Mouse (Mus musculus): ENCODE data around the gene Fam124a. TPM values are rescaled to one million over a fixed set of nuclear protein-coding genes. Genes with fewer than 3 reads are reported as not detected.
A peak's percentile ranks its signal among the peaks of the same experiment; 100 is the strongest.

Fam124a gene
- total RNA-seq (2012; rRNA removed): 1.7 and 2.5 TPM in 2 replicates

- H3K4me1 ChIP-seq (ENCODE audit: control insufficient read depth in 2 of 2, insufficient read depth in 2 of 2, low read length in 2 of 2, poor library complexity in 1 of 2): peaks cover 2 to 3% of the 10 kb centered on the region in 2 experiments; a peak in 1 of 4 replicates
- peak within 1 kb of the TSS; percentile 67 for H3K9ac ChIP-seq (ENCODE audit: insufficient read depth, low read depth, low read length, poor library complexity, severe bottlenecking)
- H3K4me3 ChIP-seq (ENCODE audit: insufficient read depth in 1 of 2, low read depth in 1 of 2, low read length in 2 of 2, poor library complexity in 1 of 2, severe bottlenecking in 1 of 2): peak within 1 kb of the TSS; percentile 70 to 78
- TF ChIP-seq ZC3H11A (IDR thresholded peaks at IDR 0.05; ENCODE audit: borderline replicate concordance, low read depth, low read length) (no peak), CHD2 (IDR thresholded peaks at IDR 0.05; ENCODE audit: low read depth, low read length) (no peak), HCFC1 (IDR thresholded peaks at IDR 0.05; ENCODE audit: borderline replicate concordance, insufficient read depth, low read length) (no peak), MAFK (IDR thresholded peaks at IDR 0.05; ENCODE audit: insufficient read depth, low read depth, low read length) (no peak), ZNF384 (IDR thresholded peaks at IDR 0.05; ENCODE audit: low read depth, low read length) (no peak)
- no peaks in the 10 kb centered on the region for H3K36me3 ChIP-seq (ENCODE audit: control insufficient read depth, insufficient read depth, low read length, poor library complexity, severe bottlenecking)
- in situ Hi-C loops (cut with MboI; ENCODE audit: low sequenced_read_pairs in 2 of 2, unreplicated experiment in 2 of 2): no loop called here
- no peaks in the 10 kb centered on the region for H3K9me3 ChIP-seq (ENCODE audit: control insufficient read depth, insufficient read depth, low read depth, low read length)
- H3K27ac ChIP-seq (ENCODE audit: insufficient read depth, low read depth, low read length, poor library complexity, severe bottlenecking): no peak within 1 kb of the TSS
- peak; percentile 54 for DNase-seq (ENCODE audit: low read depth, low spot score)
Measured at GRCm38 (mm10) chr14:62555309-62555829, at the start of gene Fam124a. Gene Fam124a (plus strand): TSS chr14:62555737.

GRCm38 (mm10) chr14:62506261-62506660 lies 49.3 kb upstream of the Fam124a start:
- Histone ChIP-seq H3K27ac (ENCODE audit: insufficient read depth, low read depth, low read length, poor library complexity, severe bottlenecking) (no peak overlapping the region), H3K9me3 (ENCODE audit: control insufficient read depth, insufficient read depth, low read depth, low read length) (no peaks in the 10 kb centered on the region), H3K4me1 (ENCODE audit: control insufficient read depth in 2 of 2, insufficient read depth in 2 of 2, low read length in 2 of 2, poor library complexity in 1 of 2) (no peaks in the 10 kb centered on the region), H3K36me3 (ENCODE audit: control insufficient read depth, insufficient read depth, low read length, poor library complexity, severe bottlenecking) (no peaks in the 10 kb centered on the region), H3K9ac (ENCODE audit: insufficient read depth, low read depth, low read length, poor library complexity, severe bottlenecking) (no peak overlapping the region), H3K4me3 (ENCODE audit: insufficient read depth in 1 of 2, low read depth in 1 of 2, low read length in 2 of 2, poor library complexity in 1 of 2, severe bottlenecking in 1 of 2) (no peak overlapping the region)
- in situ Hi-C loops (cut with MboI; ENCODE audit: low sequenced_read_pairs in 2 of 2, unreplicated experiment in 2 of 2): no loop called here
- TF ChIP-seq CHD2 (IDR thresholded peaks at IDR 0.05; ENCODE audit: low read depth, low read length) (no peak), HCFC1 (IDR thresholded peaks at IDR 0.05; ENCODE audit: borderline replicate concordance, insufficient read depth, low read length) (no peak), ZNF384 (IDR thresholded peaks at IDR 0.05; ENCODE audit: low read depth, low read length) (no peak), MAFK (IDR thresholded peaks at IDR 0.05; ENCODE audit: insufficient read depth, low read depth, low read length) (no peak), ZC3H11A (IDR thresholded peaks at IDR 0.05; ENCODE audit: borderline replicate concordance, low read depth, low read length) (no peak)
- DNase-seq (ENCODE audit: low read depth, low spot score): no peak

GRCm38 (mm10) chr14:62509350-62509749 lies 46.2 kb upstream of the Fam124a start:
- no peak for TF ChIP-seq HCFC1 (IDR thresholded peaks at IDR 0.05; ENCODE audit: borderline replicate concordance, insufficient read depth, low read length)
- TF ChIP-seq MAFK (IDR thresholded peaks at IDR 0.05; ENCODE audit: insufficient read depth, low read depth, low read length): no peak
- TF ChIP-seq ZC3H11A (IDR thresholded peaks at IDR 0.05; ENCODE audit: borderline replicate concordance, low read depth, low read length): no peak
- TF ChIP-seq ZNF384 (IDR thresholded peaks at IDR 0.05; ENCODE audit: low read depth, low read length): no peak
- no peak for TF ChIP-seq CHD2 (IDR thresholded peaks at IDR 0.05; ENCODE audit: low read depth, low read length)
- H3K4me3 ChIP-seq (ENCODE audit: insufficient read depth in 1 of 2, low read depth in 1 of 2, low read length in 2 of 2, poor library complexity in 1 of 2, severe bottlenecking in 1 of 2): no peak overlapping the region
- no peak for DNase-seq (ENCODE audit: low read depth, low spot score)
- H3K36me3 ChIP-seq (ENCODE audit: control insufficient read depth, insufficient read depth, low read length, poor library complexity, severe bottlenecking): no peaks in the 10 kb centered on the region
- no peaks in the 10 kb centered on the region for H3K4me1 ChIP-seq (ENCODE audit: control insufficient read depth in 2 of 2, insufficient read depth in 2 of 2, low read length in 2 of 2, poor library complexity in 1 of 2)
- H3K9ac ChIP-seq (ENCODE audit: insufficient read depth, low read depth, low read length, poor library complexity, severe bottlenecking): no peak overlapping the region
- in situ Hi-C loops (cut with MboI; ENCODE audit: low sequenced_read_pairs in 2 of 2, unreplicated experiment in 2 of 2): no loop called here
- no peak overlapping the region for H3K27ac ChIP-seq (ENCODE audit: insufficient read depth, low read depth, low read length, poor library complexity, severe bottlenecking)
- no peaks in the 10 kb centered on the region for H3K9me3 ChIP-seq (ENCODE audit: control insufficient read depth, insufficient read depth, low read depth, low read length)

GRCm38 (mm10) chr14:62512845-62513244 lies 42.7 kb upstream of the Fam124a start:
- H3K4me3 ChIP-seq (ENCODE audit: insufficient read depth in 1 of 2, low read depth in 1 of 2, low read length in 2 of 2, poor library complexity in 1 of 2, severe bottlenecking in 1 of 2): no peak overlapping the region
- in situ Hi-C loops (cut with MboI; ENCODE audit: low sequenced_read_pairs in 2 of 2, unreplicated experiment in 2 of 2): no loop called here
- TF ChIP-seq ZNF384 (IDR thresholded peaks at IDR 0.05; ENCODE audit: low read depth, low read length): no peak
- no peak overlapping the region for H3K27ac ChIP-seq (ENCODE audit: insufficient read depth, low read depth, low read length, poor library complexity, severe bottlenecking)
- no peak for DNase-seq (ENCODE audit: low read depth, low spot score)
- no peaks in the 10 kb centered on the region for H3K4me1 ChIP-seq (ENCODE audit: control insufficient read depth in 2 of 2, insufficient read depth in 2 of 2, low read length in 2 of 2, poor library complexity in 1 of 2)
- no peak overlapping the region for H3K9ac ChIP-seq (ENCODE audit: insufficient read depth, low read depth, low read length, poor library complexity, severe bottlenecking)
- no peaks in the 10 kb centered on the region for H3K9me3 ChIP-seq (ENCODE audit: control insufficient read depth, insufficient read depth, low read depth, low read length)
- no peaks in the 10 kb centered on the region for H3K36me3 ChIP-seq (ENCODE audit: control insufficient read depth, insufficient read depth, low read length, poor library complexity, severe bottlenecking)

- Histone ChIP-seq H3K36me3 (ENCODE audit: control insufficient read depth, insufficient read depth, low read length, poor library complexity, severe bottlenecking) (no peaks in the 10 kb centered on the region), H3K4me1 (ENCODE audit: control insufficient read depth in 2 of 2, insufficient read depth in 2 of 2, low read length in 2 of 2, poor library complexity in 1 of 2) (no peaks in the 10 kb centered on the region), H3K9ac (ENCODE audit: insufficient read depth, low read depth, low read length, poor library complexity, severe bottlenecking) (no peak overlapping the region), H3K9me3 (ENCODE audit: control insufficient read depth, insufficient read depth, low read depth, low read length) (no peaks in the 10 kb centered on the region), H3K27ac (ENCODE audit: insufficient read depth, low read depth, low read length, poor library complexity, severe bottlenecking) (no peak overlapping the region), H3K4me3 (ENCODE audit: insufficient read depth in 1 of 2, low read depth in 1 of 2, low read length in 2 of 2, poor library complexity in 1 of 2, severe bottlenecking in 1 of 2) (no peak overlapping the region)
- in situ Hi-C loops (cut with MboI; ENCODE audit: low sequenced_read_pairs in 2 of 2, unreplicated experiment in 2 of 2): no loop called here
- DNase-seq (ENCODE audit: low read depth, low spot score): no peak
- no peak for TF ChIP-seq MAFK (IDR thresholded peaks at IDR 0.05; ENCODE audit: insufficient read depth, low read depth, low read length)
- TF ChIP-seq HCFC1 (IDR thresholded peaks at IDR 0.05; ENCODE audit: borderline replicate concordance, insufficient read depth, low read length): no peak
- no peak for TF ChIP-seq ZC3H11A (IDR thresholded peaks at IDR 0.05; ENCODE audit: borderline replicate concordance, low read depth, low read length)
- no peak for TF ChIP-seq CHD2 (IDR thresholded peaks at IDR 0.05; ENCODE audit: low read depth, low read length)
- TF ChIP-seq ZNF384 (IDR thresholded peaks at IDR 0.05; ENCODE audit: low read depth, low read length): no peak
Measured at GRCm38 (mm10) chr14:62530951-62531350, 24.6 kb upstream of the Fam124a start.
